Mouse (Mus musculus): Measurements from ENCODE around the gene Mta3. TPM values are rescaled to one million over a fixed set of nuclear protein-coding genes. Genes with fewer than 3 reads are reported as not detected.

Mta3 gene
- polyA plus RNA-seq, 1 experiment from 2014 or later = 29.4 TPM

DNA sequence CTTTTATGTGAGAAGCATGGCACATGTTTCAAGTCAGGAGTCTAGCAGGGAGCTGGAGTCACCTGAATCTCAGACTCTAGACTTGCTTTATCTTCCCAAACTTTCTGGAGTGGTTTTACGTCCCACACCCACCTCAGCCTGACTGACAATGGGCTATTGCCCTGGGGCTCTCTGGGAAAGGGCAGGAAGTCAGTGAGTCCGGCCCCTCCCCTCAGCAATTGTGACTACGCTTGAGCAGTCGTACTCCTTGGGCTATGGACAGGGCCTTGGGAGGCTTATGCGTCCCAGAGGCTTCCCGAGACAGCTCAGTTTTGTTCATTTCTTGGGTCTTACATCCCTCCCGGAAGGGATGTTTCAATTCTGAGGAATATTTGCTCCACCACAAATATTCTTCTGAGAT is 159.4 kb downstream of the Mta3 start:
- H3K4me3 ChIP-seq (ENCODE audit: low read length) = no peak overlapping the region
- no peak overlapping the region for H3K27ac ChIP-seq (ENCODE audit: low read depth, low read length)
- no peaks in the 10 kb centered on the region for H3K9me3 ChIP-seq (ENCODE audit: control insufficient read depth, low read length)
- peaks cover 3% of the 10 kb centered on the region; the same call in 1 of the 2 replicates for H3K4me1 ChIP-seq (ENCODE audit: control insufficient read depth, insufficient read depth, low read depth, low read length)
- H3K9ac ChIP-seq (ENCODE audit: low read depth, low read length) = no peak overlapping the region
- H3K36me3 ChIP-seq (ENCODE audit: control insufficient read depth, insufficient read depth, low read length) = no peaks in the 10 kb centered on the region
- 76% methylated on average over 7 of the region's 7 CpGs for WGBS
- H3K27me3 ChIP-seq (replicated peaks; ENCODE audit: control insufficient read depth, insufficient read depth, low read length) = no peaks in the 10 kb centered on the region
- H3K4me2 ChIP-seq (ENCODE audit: low read length) = no peak overlapping the region
- ATAC-seq = no peak

DNA sequence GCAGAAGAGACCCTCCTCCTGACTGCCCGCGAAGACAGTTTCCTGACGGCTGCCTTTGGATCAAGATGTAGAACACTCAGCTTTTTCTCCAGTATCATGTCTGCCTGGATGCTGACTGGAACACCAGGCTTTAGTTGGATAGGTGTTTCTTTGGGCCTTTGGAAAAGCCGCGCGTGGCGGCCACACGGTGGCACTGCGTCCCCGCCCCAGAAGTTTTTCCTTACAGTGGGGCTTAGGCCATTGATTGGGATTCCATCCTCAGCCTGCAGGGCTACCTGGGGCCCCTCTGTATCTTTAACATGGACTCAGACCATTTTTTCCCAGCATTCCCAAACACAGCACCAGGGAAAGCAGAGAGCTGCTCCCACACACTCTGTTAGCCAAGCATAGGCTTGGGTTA is 160.6 kb downstream of the Mta3 start:
- no peak for ATAC-seq
- Histone ChIP-seq H3K4me3 (ENCODE audit: low read length) (no peak overlapping the region), H3K36me3 (ENCODE audit: control insufficient read depth, insufficient read depth, low read length) (no peaks in the 10 kb centered on the region), H3K27ac (ENCODE audit: low read depth, low read length) (no peak overlapping the region), H3K27me3 (replicated peaks; ENCODE audit: control insufficient read depth, insufficient read depth, low read length) (no peaks in the 10 kb centered on the region), H3K9ac (ENCODE audit: low read depth, low read length) (no peak overlapping the region), H3K9me3 (ENCODE audit: control insufficient read depth, low read length) (no peaks in the 10 kb centered on the region), H3K4me1 (ENCODE audit: control insufficient read depth, insufficient read depth, low read depth, low read length) (peaks cover 3% of the 10 kb centered on the region; the same call in 1 of the 2 replicates), H3K4me2 (ENCODE audit: low read length) (no peak overlapping the region)
- WGBS = 13% methylated on average over 10 of the region's 10 CpGs

DNA sequence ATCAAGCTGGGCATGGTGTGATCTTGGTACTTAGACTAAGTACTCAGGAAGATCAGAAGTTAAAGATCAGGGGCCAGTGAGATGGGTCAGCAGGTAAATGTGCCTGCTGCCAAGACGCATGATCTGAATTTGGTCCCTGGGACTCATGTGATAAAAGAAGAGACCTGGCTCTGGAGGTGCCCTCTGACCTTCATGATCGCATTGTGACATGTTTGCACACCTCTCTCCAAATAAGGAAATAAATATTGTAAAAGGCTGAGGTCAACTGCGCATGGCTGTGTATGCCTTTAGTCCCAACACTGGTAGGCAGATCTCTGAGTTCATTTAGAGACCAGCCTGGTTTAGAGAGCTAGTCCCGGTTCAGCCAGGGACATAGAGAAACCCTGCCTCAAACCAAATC is 164.4 kb downstream of the Mta3 start:
- Histone ChIP-seq H3K4me1 (ENCODE audit: control insufficient read depth, insufficient read depth, low read depth, low read length) (no peaks in the 10 kb centered on the region), H3K27me3 (replicated peaks; ENCODE audit: control insufficient read depth, insufficient read depth, low read length) (no peaks in the 10 kb centered on the region), H3K27ac (ENCODE audit: low read depth, low read length) (no peak overlapping the region), H3K36me3 (ENCODE audit: control insufficient read depth, insufficient read depth, low read length) (no peaks in the 10 kb centered on the region), H3K9me3 (ENCODE audit: control insufficient read depth, low read length) (no peaks in the 10 kb centered on the region), H3K4me2 (ENCODE audit: low read length) (no peak overlapping the region), H3K4me3 (ENCODE audit: low read length) (no peak overlapping the region), H3K9ac (ENCODE audit: low read depth, low read length) (no peak overlapping the region)
- WGBS = 95% methylated on average over 4 of the region's 4 CpGs
- no peak for ATAC-seq

Other genes with a start within 250 kb of the Mta3 start
- gene Cox7a2l, start 188.8 kb upstream of the Mta3 start, polyA plus RNA-seq (2015; fragmentation: Nextera tagmentation; extraction: Ambion mirVana) = 197 and 227 TPM in 2 replicates
- gene Kcng3, start 74.3 kb upstream of the Mta3 start, polyA plus RNA-seq (2015; fragmentation: Nextera tagmentation; extraction: Ambion mirVana) = not detected in 2 replicates
- 0.15 and 0.51 TPM in 2 replicates for gene Haao, start 141.8 kb downstream of the Mta3 start, polyA plus RNA-seq (2015; fragmentation: Nextera tagmentation; extraction: Ambion mirVana)